11 mouse cellular contexts compared by ENCODE assay signal in the genomic region with DNA sequence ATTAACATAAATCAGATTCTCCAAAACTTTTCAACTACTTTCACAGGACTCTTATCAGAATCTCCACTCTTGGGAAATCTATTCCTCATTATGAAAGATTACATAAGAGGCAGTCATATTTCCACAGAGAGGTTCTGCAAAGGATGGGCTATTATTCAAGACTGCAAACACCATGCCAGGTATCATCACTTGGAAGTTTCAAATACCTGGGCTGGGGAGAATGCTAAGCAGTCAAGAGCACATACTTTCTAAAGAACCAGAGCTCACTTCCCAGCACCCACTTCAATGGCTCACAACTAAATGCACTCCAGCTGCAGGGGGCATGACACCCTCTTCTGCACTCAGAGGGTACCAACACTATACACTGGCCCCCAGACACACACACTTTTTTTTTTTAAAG. TPM values are rescaled to one million over a fixed set of nuclear protein-coding genes. Genes with fewer than 3 reads are reported as not detected.
DNase-seq lines count a peak whose midpoint lies in the region; ATAC-seq lines count a peak whose summit lies in the region.
"Had no signal": no experiment of that assay in that cellular context is flagged by ENCODE, and none has a peak within 500 bp of the region (broad histone marks: within the 10 kb centered on the region; RNA-seq: fewer than 3 reads in every experiment).

No protein-coding gene starts in this region.

- H3K4me3 ChIP-seq in heart, embryonic 10.5 days: peak overlapping the region; percentile 95; the same call in 1 of the 2 replicates
- H3K4me3 ChIP-seq in neural tube, embryonic 12.5 days: no peak overlapping the region
- no peak overlapping the region for H3K4me3 ChIP-seq in limb, embryonic 15.5 days
- H3K4me3 ChIP-seq: erythroblast, embryonic 14.5 days had no signal

- no peak overlapping the region for H3K27ac ChIP-seq in heart, embryonic 10.5 days
- no peak overlapping the region for H3K27ac ChIP-seq in neural tube, embryonic 12.5 days
- no peak overlapping the region for H3K27ac ChIP-seq in limb, embryonic 15.5 days

- H3K27me3 ChIP-seq in heart, embryonic 10.5 days (ENCODE audit: insufficient read depth, poor library complexity, severe bottlenecking): no peaks in the 10 kb centered on the region
- H3K27me3 ChIP-seq in neural tube, embryonic 12.5 days (replicated peaks): no peaks in the 10 kb centered on the region
- H3K27me3 ChIP-seq in limb, embryonic 15.5 days: no peaks in the 10 kb centered on the region

- intact Hi-C loops in left cerebral cortex, postnatal 14 days (cut with DNase I): no loop called here

- H3K4me2 ChIP-seq in neural tube, embryonic 12.5 days (replicated peaks): peak overlapping the region; percentile 92
- H3K4me2 ChIP-seq in limb, embryonic 15.5 days: 0 out of 2 replicates have a peak overlapping the region, but pooled peaks have one; percentile 86

- H3K9me3 ChIP-seq in heart, embryonic 10.5 days: no peaks in the 10 kb centered on the region
- peaks cover 6% of the 10 kb centered on the region; the same call in 1 of the 2 replicates for H3K9me3 ChIP-seq in neural tube, embryonic 12.5 days
- no peaks in the 10 kb centered on the region for H3K9me3 ChIP-seq in limb, embryonic 15.5 days

- H3K9ac ChIP-seq in neural tube, embryonic 12.5 days: no peak overlapping the region
- H3K9ac ChIP-seq in limb, embryonic 15.5 days: no peak overlapping the region

- H3K36me3 ChIP-seq in heart, embryonic 10.5 days: 0 out of 2 replicates have a peak, but pooled peaks cover 3% of the 10 kb centered on the region
- H3K36me3 ChIP-seq in neural tube, embryonic 12.5 days: no peaks in the 10 kb centered on the region
- H3K36me3 ChIP-seq in limb, embryonic 15.5 days: no peaks in the 10 kb centered on the region

- H3K4me1 ChIP-seq in heart, embryonic 10.5 days: peaks cover 22% of the 10 kb centered on the region
- peaks cover 17% of the 10 kb centered on the region for H3K4me1 ChIP-seq in neural tube, embryonic 12.5 days
- H3K4me1 ChIP-seq in limb, embryonic 15.5 days: peaks cover 15% of the 10 kb centered on the region; the same call in 1 of the 2 replicates

- no peak for DNase-seq in heart, embryonic 10.5 days (ENCODE audit: low spot score)
- DNase-seq in heart, adult 8-10 months (ENCODE audit: low spot score): no peak
- DNase-seq in neural tube, embryonic 10.5 days (ENCODE audit: extremely low spot score, low spot score): no peak
- DNase-seq in left cerebral cortex, postnatal 14 days (ENCODE audit: low spot score in 2 of 2): no peak
- no peak for DNase-seq in cerebellum, adult 9-11 months
- no peak for DNase-seq in frontal cortex, postnatal 25 days (ENCODE audit: low spot score in 2 of 2)
- DNase-seq: kidney, postnatal 4 days had no signal

- no peak for ATAC-seq in neural tube, embryonic 12.5 days (ENCODE audit: low FRiP score, low read depth)
- no peak for ATAC-seq in limb, embryonic 15.5 days (ENCODE audit: insufficient number of reproducible peaks, low FRiP score, low TSS enrichment, low read depth)

RNA-seq across cellular contexts. Expression of a gene that starts 2.1 kb away (rescaled TPM):
- polyA plus RNA-seq in heart, embryonic 10.5 days (2016; fragmentation: Nextera tagmentation; extraction: Ambion mirVana): 22.8 and 22.9 TPM in 2 replicates
- total RNA-seq in heart, adult 8-10 months (2022): 10 to 100 TPM; 21.1 to 28.0 (median 23.5) TPM
- polyA plus RNA-seq in neural tube, embryonic 12.5 days (2016; fragmentation: Nextera tagmentation; extraction: Ambion mirVana): 40.6 and 43.8 TPM in 2 replicates
- 29.4 and 30.4 TPM in 2 replicates for polyA plus RNA-seq in limb, embryonic 15.5 days (2015; fragmentation: Nextera tagmentation; extraction: Ambion mirVana)
- total RNA-seq in left cerebral cortex, postnatal 14 days (2021): 100 to 1,000 TPM; 115 TPM
- total RNA-seq: monocyte, adult 5-6 weeks had no signal
- polyA plus RNA-seq: erythroblast, embryonic 14.5 days had no signal
